Mouse (Mus musculus) thymus, postnatal 36 days (tissue): ENCODE data around the gene Map3k12.
A peak's percentile ranks its signal among the peaks of the same experiment; 100 is the strongest.

ENCODE experiments used
- DNase-seq, 2 experiments: peaks; one replicate each; pipeline ENCODE4 v3.0.0; 2022; ENCODE audit warnings: mixed read lengths in 2 of 2

Gene Map3k12

GRCm38 (mm10) chr15:102502254-102502840 lies 14.5 kb downstream of the Map3k12 start:
- DNase-seq = no peak

GRCm38 (mm10) chr15:102501084-102501814 lies 15.6 kb downstream of the Map3k12 start:
- no peak for DNase-seq

- no peak for DNase-seq
Measured at GRCm38 (mm10) chr15:102500479-102500878, 16.4 kb downstream of the Map3k12 start.

GRCm38 (mm10) chr15:102499851-102500250 lies 17.0 kb downstream of the Map3k12 start:
- no peak for DNase-seq

GRCm38 (mm10) chr15:102499370-102499769 lies 17.5 kb downstream of the Map3k12 start:
- DNase-seq = no peak

GRCm38 (mm10) chr15:102498322-102498721 lies 18.5 kb downstream of the Map3k12 start:
- no peak for DNase-seq

GRCm38 (mm10) chr15:102487664-102488063 lies 29.2 kb downstream of the Map3k12 start:
- DNase-seq = no peak

- no peak for DNase-seq
Measured at GRCm38 (mm10) chr15:102485853-102486252, 31.0 kb downstream of the Map3k12 start.

GRCm38 (mm10) chr15:102483136-102483535 lies 33.7 kb downstream of the Map3k12 start:
- DNase-seq = no peak

- DNase-seq = no peak
Measured at GRCm38 (mm10) chr15:102474520-102474919, 42.3 kb downstream of the Map3k12 start.

- DNase-seq = no peak
Measured at GRCm38 (mm10) chr15:102473246-102473645, 43.6 kb downstream of the Map3k12 start.

GRCm38 (mm10) chr15:102471727-102472126 lies 45.1 kb downstream of the Map3k12 start:
- DNase-seq = no peak

GRCm38 (mm10) chr15:102471295-102471645 lies 45.6 kb downstream of the Map3k12 start:
- no peak for DNase-seq

GRCm38 (mm10) chr15:102470605-102471294 lies 46.1 kb downstream of the Map3k12 start:
- DNase-seq = peak; percentile 83

- peak; percentile 93 to 98 for DNase-seq
Measured at GRCm38 (mm10) chr15:102470183-102470604, 46.7 kb downstream of the Map3k12 start, which contains the start of gene Pcbp2. Pcbp2 (plus strand) TSS chr15:102470539.

GRCm38 (mm10) chr15:102468675-102469370 lies 48.0 kb downstream of the Map3k12 start:
- DNase-seq = no peak

- no peak for DNase-seq
Measured at GRCm38 (mm10) chr15:102463666-102464065, 53.2 kb downstream of the Map3k12 start.

- DNase-seq = no peak
Measured at GRCm38 (mm10) chr15:102461430-102462075, 55.3 kb downstream of the Map3k12 start.

GRCm38 (mm10) chr15:102460971-102461370 lies 55.9 kb downstream of the Map3k12 start:
- DNase-seq = no peak

GRCm38 (mm10) chr15:102460409-102460808 lies 56.5 kb downstream of the Map3k12 start:
- no peak for DNase-seq

GRCm38 (mm10) chr15:102459847-102460246 lies 57.0 kb downstream of the Map3k12 start:
- no peak for DNase-seq

- no peak for DNase-seq
Measured at GRCm38 (mm10) chr15:102459381-102459780, 57.5 kb downstream of the Map3k12 start.

GRCm38 (mm10) chr15:102458904-102459317 lies 58.0 kb downstream of the Map3k12 start, which contains the start of gene Prr13:
Prr13 (plus strand) TSS chr15:102459028.
- peak; percentile 87 to 90 for DNase-seq
